Mouse (Mus musculus) thymus, adult 2 months (tissue): Measurements from ENCODE around the gene Cass4.

Experiments used
- CTCF ChIP-seq: fragments of 200-500 bp; IDR thresholded peaks from 2 replicates; pipeline ENCODE4 v1.5.1; 2012; ENCODE audit warnings: mild to moderate bottlenecking, control low read depth, low read length, moderate library complexity, borderline replicate concordance; ENCODE audit not compliant: control insufficient read depth, poor library complexity, insufficient read depth; ENCODE audit errors: extremely low read depth
- POLR2A ChIP-seq: fragments of 200-500 bp; IDR thresholded peaks from 2 replicates; pipeline ENCODE4 v1.6.1; 2012; ENCODE audit warnings: mild to moderate bottlenecking, low read length, control low read depth, moderate library complexity; ENCODE audit not compliant: control insufficient read depth, poor library complexity, insufficient read depth; ENCODE audit errors: extremely low read depth

DNA sequence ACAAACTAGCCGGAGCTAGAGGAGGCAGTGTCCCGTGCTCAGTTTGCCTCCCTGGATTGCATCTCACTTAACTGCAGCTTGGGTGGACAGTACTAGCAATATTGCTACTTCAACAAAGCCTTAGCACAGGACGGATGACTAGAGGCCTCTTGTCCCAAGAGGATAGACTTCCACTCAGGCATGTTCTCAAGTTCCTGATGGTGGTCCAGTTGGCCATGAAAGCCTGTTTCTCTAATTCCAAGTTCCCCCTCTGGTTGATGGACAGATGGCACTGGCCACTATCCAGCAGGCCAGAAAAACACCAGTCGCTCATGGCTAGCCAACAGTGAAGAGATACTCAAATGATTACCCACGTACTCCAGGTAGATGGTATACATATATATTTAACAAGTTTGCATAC, 37.8 kb upstream of the Cass4 start:
- no peak for TF ChIP-seq CTCF
- no peak for TF ChIP-seq POLR2A
